Mouse (Mus musculus): ENCODE results near the gene Gm15319. TPM values are rescaled to one million over a fixed set of nuclear protein-coding genes. Genes with fewer than 3 reads are reported as not detected.
"Not testable (repeated sequence)": the region's sequence is repeated elsewhere in the genome, so short reads cannot be mapped to it uniquely, and the experiment has no call there.

Gm15319 gene
- not detected for total RNA-seq (2021)
- long read RNA-seq, experiment 1 = 0 reads
- long read RNA-seq, experiment 2 = 0 reads

GRCm38 (mm10) chr8:20363110-20363509 lies at the start of gene Gm15319:
Gene Gm15319, minus strand, starts transcription at chr8:20363210.
- DNase-seq = not testable (repeated sequence)

GRCm38 (mm10) chr8:20410355-20410754 lies 47.3 kb upstream of the Gm15319 start:
- DNase-seq = not testable (repeated sequence)

- DNase-seq = peak in 1 of 2 experiments; percentile 15
Measured at GRCm38 (mm10) chr8:20408441-20409030, 45.5 kb upstream of the Gm15319 start.

- DNase-seq = peak in 1 of 2 experiments; percentile 1
Measured at GRCm38 (mm10) chr8:20389363-20389739, 26.3 kb upstream of the Gm15319 start.

GRCm38 (mm10) chr8:20388706-20389362 lies 25.8 kb upstream of the Gm15319 start:
- DNase-seq = peak; percentile 1 to 19

GRCm38 (mm10) chr8:20387121-20387794 lies 24.2 kb upstream of the Gm15319 start:
- DNase-seq = peak; percentile 5 to 7

GRCm38 (mm10) chr8:20384990-20385389 lies 22.0 kb upstream of the Gm15319 start:
- not testable (repeated sequence) for DNase-seq

GRCm38 (mm10) chr8:20384131-20384530 lies 21.1 kb upstream of the Gm15319 start:
- peak in 1 of 2 experiments; percentile 5 for DNase-seq

GRCm38 (mm10) chr8:20382146-20382545 lies 19.1 kb upstream of the Gm15319 start:
- DNase-seq = peak in 1 of 2 experiments; percentile 0

GRCm38 (mm10) chr8:20381637-20382036 lies 18.6 kb upstream of the Gm15319 start:
- DNase-seq = not testable (repeated sequence)

- not testable (repeated sequence) for DNase-seq
Measured at GRCm38 (mm10) chr8:20381239-20381620, 18.2 kb upstream of the Gm15319 start.

- DNase-seq = peak; percentile 0
Measured at GRCm38 (mm10) chr8:20380590-20381238, 17.7 kb upstream of the Gm15319 start.

GRCm38 (mm10) chr8:20379650-20380436 lies 16.8 kb upstream of the Gm15319 start:
- peak in 1 of 2 experiments; percentile 0 for DNase-seq

GRCm38 (mm10) chr8:20378786-20379649 lies 16.0 kb upstream of the Gm15319 start:
- peak; percentile 5 to 6 for DNase-seq

GRCm38 (mm10) chr8:20378353-20378752 lies 15.3 kb upstream of the Gm15319 start:
- peak in 1 of 2 experiments; percentile 7 for DNase-seq

GRCm38 (mm10) chr8:20375698-20376097 lies 12.7 kb upstream of the Gm15319 start:
- DNase-seq = not testable (repeated sequence)

- not testable (repeated sequence) for DNase-seq
Measured at GRCm38 (mm10) chr8:20356386-20356785, 6.6 kb downstream of the Gm15319 start.

- DNase-seq = not testable (repeated sequence)
Measured at GRCm38 (mm10) chr8:20353579-20353978, 9.4 kb downstream of the Gm15319 start.

- DNase-seq = not testable (repeated sequence)
Measured at GRCm38 (mm10) chr8:20302759-20303158, 60.3 kb downstream of the Gm15319 start.

GRCm38 (mm10) chr8:20300042-20300441 lies 63.0 kb downstream of the Gm15319 start:
- peak in 1 of 2 experiments; percentile 0 for DNase-seq
